Mouse (Mus musculus) embryonic stem cell, embryonic (primary cell): ENCODE measurements around the gene Mob2.

Experiments
- CTCF ChIA-PET, 4 experiments: fragments of 300-600 bp in 2 of 4; fragments of 350-600 bp in 2 of 4; sonication (Branson Sonifier 250); formaldehyde crosslinking; loops; one replicate each; lab custom pipeline; 2022; ENCODE audit warnings: inconsistent platforms in 2 of 4; lab: Charles Lee
- POLR2A ChIA-PET, 4 experiments: fragments of 300-600 bp in 2 of 4; fragments of 350-600 bp in 2 of 4; sonication (Branson Sonifier 250); formaldehyde crosslinking; loops; one replicate each; lab custom pipeline; 2022; ENCODE audit warnings: antibody characterized with exemption in 4 of 4, inconsistent platforms in 1 of 4; lab: Charles Lee

Mob2 gene

DNA sequence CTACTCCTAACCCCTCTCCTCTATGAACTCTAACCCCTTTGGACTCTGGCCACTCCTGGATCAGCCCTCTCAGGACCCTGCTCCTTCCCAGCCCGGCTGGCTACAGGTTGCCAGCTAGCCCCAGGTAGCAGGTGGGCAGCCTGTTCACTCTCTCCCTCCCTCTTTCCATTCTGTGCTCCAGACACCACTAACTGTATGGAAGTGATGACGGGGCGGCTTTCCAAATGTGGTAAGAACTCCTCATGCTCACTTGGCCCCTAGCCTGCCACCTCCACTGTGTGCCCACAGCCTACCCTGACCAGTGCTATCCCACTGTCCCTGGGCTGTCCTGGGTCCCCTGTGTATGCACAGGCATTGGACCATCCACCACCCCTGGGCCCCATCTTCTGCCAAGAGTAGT lies 60.2 kb downstream of the Mob2 start:
- CTCF ChIA-PET: no interaction called here
- POLR2A ChIA-PET: interaction anchor here in 1 of 4 experiments (0.7 kb wide), 1 partner anchor 12 kb away, joined by 4 read pairs; no protein-coding TSS in a partner anchor

DNA sequence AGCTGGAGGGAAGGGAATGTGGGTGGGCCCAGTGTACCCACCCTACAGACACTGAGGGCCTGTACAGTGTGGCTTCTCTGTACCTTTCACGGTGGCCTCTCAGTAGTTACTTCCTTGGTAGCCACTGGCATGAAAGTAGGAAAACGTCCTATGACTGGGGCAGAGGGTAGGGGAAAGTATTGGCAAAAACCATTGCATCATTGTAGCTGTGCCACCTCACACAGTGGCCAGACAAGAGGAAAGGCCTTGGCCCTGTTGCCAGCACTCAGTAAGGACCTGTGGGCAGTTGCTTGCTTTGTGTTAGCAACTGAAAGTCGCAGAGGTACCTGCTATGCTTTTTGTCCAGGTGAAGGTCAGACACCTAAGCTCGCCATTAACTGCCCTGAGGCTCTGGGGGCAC lies 66.7 kb downstream of the Mob2 start:
- ChIA-PET CTCF (no interaction called here), POLR2A (no interaction called here)

DNA sequence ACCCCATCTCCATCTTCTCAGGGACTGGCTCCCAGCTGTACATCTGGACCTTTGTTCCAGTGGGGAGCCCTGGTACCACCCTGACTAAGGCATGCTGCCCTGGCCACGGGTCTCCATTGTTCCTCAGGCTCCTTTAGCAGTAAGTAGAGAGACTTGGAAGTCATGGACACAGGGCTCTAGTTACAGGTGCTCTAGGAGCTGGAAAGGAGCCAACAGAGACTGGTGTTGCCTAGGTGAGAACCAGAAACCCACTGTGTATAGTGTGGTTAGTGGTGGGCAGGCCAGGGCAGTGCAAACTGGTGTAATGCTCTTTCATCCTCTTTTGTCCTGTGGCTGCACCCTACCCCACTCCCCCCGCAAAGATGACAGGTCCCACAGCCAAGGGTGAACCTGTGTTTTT lies 69.7 kb downstream of the Mob2 start:
- POLR2A ChIA-PET: no interaction called here
- CTCF ChIA-PET: no interaction called here

DNA sequence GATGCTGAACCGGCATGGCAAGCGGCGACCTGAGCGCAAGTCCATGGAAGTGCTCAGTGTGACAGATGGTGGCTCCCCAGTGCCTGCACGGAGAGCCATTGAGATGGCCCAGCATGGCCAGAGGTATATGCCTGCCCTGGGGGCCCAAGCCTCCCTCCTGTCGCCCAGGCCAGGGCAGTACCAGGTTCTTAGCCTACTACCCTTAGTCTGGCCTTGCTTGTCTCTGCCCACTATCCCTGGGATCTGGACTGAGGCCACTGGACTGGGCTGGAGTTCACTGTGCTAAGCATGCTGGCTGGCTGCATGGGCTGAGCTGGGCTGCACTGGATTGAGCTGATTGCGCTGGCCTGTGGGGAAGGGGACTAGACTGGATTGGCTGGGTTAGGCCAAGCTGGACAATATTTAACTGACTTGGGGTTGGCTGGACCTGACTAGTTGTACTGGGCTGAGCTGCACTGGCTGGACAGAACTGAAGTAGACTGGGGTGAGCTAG lies 72.5 kb downstream of the Mob2 start:
- CTCF ChIA-PET: no interaction called here
- POLR2A ChIA-PET: interaction anchor here in 1 of 4 experiments (1.2 kb wide), 1 partner anchor 12 kb away, joined by 4 read pairs; no protein-coding TSS in a partner anchor

DNA sequence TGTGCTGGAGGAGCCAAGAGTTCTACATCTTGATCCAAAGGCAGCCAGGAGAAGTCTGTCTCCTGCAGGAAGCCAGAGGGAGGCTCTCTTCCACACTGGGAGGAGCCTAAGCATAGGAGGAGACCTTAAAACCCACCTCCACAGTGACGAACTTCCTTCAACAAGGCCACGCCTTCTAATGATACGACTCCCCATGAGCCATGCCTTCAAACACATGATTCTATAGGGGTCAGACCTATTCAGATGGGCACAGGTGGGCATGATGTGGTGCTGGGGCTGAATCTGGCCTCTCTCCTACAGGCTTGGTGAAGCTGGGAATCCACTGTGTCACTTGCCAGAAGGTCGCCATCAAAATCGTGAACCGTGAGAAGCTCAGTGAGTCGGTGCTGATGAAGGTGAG lies 79.6 kb downstream of the Mob2 start:
- CTCF ChIA-PET: no interaction called here
- POLR2A ChIA-PET: interaction anchor here in 1 of 4 experiments (1.4 kb wide), 1 partner anchor 14 kb away, joined by 4 read pairs; no protein-coding TSS in a partner anchor

DNA sequence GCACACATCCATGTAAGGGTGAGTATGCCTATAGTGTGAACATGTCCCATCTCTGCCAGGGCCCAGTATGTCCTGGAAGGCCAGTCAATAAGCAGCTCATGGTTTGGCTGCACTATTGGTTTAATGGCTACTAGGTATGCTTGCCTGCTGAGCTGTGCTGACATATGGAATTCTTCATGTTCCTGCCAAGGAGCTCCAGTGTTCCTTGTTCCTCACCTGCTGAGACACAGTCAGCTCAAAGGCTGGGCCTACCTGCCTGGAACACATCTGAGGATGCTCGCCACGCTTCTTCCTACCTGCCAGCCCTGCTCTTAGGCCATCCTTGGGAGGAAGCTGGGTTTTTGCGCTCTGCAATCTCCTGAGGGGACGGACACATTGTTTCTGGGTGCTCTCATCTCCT lies 81.6 kb downstream of the Mob2 start:
- ChIA-PET POLR2A (interaction anchor here in 1 of 4 experiments (1.1 to 1.2 kb wide), 2 partner anchors 18 to 78 kb away, joined by 3 read pairs; no protein-coding TSS in a partner anchor), CTCF (no interaction called here)

DNA sequence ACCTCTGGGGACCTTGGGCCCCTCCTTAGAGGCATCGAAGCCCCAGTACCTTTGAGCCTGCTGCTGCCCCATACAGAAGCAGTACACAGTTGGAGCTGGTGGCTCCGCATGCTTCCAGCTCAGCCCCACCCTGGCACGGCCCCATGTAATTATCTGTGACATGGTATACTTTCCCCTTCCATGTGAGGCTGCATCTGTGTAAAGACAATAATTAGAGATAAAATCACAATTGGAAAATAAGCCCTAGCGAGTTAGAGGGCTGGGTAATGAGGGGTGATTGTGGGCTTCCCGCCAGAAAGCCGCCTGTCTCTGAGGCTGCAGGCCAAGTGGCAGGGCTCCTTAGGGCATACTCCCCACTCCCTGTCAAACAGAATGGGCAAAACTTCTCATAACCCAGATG lies 82.9 kb downstream of the Mob2 start:
- POLR2A ChIA-PET: no interaction called here
- CTCF ChIA-PET: interaction anchor here in 1 of 4 experiments (0.5 kb wide), 1 partner anchor 70 kb away, joined by 3 read pairs; no protein-coding TSS in a partner anchor

DNA sequence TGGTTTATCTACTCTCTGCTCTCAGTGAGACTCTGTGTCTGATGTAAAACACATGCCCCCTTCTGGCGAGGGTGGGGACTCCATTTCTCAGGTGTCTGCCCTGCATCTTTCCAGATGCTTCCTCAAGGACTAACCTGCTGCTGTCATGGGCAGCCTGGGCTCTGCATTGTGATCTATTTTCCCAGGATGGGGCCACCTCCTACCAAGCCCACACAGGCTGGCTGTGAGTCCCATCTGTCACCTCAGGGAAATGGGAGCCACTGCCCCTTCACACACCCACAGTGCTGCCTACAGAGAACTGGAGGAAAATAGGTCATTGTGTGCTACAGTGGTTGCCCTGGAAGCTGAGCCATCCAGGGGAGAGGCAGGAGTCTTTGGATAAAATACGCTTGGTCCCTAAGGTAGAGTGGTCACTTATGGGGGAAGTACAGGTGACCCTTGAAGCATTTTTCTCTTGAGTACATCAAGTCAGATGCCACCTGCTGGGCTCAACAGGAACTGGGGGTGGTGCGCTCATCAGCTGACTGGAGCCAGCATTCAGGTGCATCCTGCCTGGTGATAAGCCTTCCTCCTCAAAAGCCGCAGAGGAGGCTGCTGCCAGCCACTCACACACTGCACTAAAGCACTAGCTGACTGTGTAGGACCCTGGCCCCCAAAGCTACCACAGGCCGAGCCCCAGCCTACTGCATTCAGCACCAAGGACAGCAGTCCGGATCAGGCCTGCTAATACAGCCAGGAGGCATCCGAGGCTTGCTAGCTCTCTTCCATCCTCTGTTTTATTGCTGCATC lies 87.8 kb downstream of the Mob2 start:
- ChIA-PET POLR2A (interaction anchor here in 1 of 4 experiments (1.0 kb wide), 1 partner anchor 70 kb away, joined by 3 read pairs; no protein-coding TSS in a partner anchor), CTCF (interaction anchor here in 3 of 4 experiments (0.6 to 1.6 kb wide), 10 partner anchors 30 to 1423 kb away, joined by 3 to 6 read pairs (median 3); partner anchors contain the start of gene Dusp8 (in 2 of the 3))

DNA sequence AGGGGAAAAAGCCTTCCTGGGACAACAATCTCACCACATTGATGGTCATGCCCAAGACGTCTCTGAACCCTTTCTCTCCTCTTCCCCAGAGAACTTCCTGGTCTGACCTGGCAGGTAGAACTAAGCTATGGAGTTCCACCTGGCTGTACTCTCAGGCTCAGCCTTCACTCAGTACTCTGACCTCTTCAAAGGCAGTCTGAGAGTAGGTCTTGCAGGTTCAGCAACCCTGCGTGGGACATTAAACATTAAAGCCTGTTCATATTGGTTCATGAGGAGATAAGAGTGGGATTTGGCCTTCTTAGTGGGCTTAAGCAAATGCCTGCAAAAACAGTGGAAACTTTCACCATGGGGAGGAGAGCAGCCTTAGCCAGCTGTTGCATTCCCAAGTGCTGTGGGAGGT lies 94.6 kb downstream of the Mob2 start:
- ChIA-PET POLR2A (no interaction called here), CTCF (interaction anchor here in 1 of 4 experiments (0.6 kb wide), 1 partner anchor 263 kb away, joined by 3 read pairs; the partner anchor contains the start of gene Krtap5-5)

DNA sequence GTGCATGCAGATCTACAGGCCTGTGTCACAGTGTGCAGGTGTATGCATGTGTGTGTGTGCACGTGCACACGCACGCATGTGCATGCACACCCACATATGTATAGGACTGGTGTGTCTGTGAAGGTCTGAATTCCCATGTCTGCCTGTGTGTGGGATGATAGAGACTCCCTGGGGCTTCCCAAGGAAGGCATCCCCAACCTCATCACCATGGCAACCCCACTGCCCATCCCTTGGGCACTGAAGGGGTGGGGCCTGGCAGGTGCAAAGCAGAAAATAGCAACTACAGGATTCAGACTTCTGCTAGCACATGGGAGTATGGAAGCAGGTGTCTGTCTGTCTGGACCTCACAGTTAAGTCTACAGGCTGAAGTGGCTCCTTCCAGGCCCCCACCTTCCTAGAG lies 98.3 kb downstream of the Mob2 start:
- ChIA-PET CTCF (interaction anchor here in 1 of 4 experiments (0.8 kb wide), 1 partner anchor 207 kb away, joined by 3 read pairs; no protein-coding TSS in a partner anchor), POLR2A (no interaction called here)

DNA sequence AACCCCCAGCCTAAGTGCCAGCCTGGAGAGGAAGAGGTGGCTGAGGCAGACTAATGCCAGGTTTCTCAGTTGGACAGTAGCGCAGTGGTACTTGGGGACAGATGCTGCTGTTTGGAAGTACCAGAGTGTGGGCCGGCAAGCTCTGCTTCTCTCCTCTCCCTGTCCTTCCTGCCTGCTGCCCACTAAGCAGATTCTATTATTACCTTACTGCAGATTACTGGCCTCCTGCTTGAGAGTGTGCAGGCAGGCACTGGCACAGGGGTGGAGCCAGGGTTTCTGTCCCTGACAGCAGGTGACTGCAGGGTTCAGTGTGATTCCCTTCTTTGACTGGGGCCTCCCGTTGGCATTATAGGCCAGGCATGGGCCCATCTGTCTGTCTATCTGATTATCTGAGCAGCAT lies 99.4 kb downstream of the Mob2 start:
- ChIA-PET POLR2A (no interaction called here), CTCF (no interaction called here)

DNA sequence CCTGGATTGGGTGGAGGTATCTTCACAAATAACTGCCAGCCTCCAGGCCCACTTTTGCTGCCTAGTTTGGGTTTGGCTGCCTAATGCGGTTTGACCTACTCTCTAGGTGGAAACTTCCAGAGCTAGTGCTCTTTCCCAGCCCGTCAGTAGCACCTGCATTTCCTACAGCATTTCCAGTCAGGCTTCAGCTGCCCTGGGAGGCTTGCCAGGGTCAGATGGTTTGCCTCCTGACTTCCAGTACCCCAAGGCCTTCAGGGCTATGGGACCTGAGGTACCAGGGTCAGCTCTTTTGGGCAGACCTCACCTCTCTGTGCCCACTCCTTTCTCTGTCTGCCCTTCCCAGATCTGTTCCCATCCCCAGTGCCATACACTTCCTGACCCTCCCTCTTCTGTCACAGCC lies 99.9 kb downstream of the Mob2 start:
- ChIA-PET CTCF (no interaction called here), POLR2A (no interaction called here)

DNA sequence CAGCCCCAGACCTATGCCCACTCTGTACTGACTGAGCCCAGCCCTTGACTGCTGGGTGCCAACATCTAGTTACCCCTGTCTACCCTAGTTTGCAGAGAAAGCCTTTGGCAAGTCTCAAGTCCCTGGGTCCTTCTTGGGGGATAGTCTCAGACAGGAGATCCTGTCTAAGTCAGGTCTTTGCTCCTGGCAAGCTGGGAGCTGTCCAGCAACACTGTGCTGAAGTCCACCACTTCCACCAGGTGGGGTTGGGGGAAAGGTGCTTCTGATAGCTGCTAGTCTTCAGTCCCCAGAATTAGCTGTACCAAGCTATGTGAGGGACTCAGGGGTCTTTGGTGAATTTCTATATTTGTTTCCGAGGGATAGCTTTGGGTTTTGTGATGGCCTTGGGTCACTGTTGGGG lies 101.7 kb downstream of the Mob2 start:
- CTCF ChIA-PET: interaction anchor here in 2 of 4 experiments (0.8 to 1.0 kb wide), 3 partner anchors 11 to 204 kb away, joined by 3 read pairs; no protein-coding TSS in a partner anchor
- POLR2A ChIA-PET: interaction anchor here in 1 of 4 experiments (1.2 kb wide), 1 partner anchor 8 kb away, joined by 3 read pairs; no protein-coding TSS in a partner anchor
